Mouse (Mus musculus): Measurements from ENCODE around the gene Glrx5. TPM values are rescaled to one million over a fixed set of nuclear protein-coding genes. Genes with fewer than 3 reads are reported as not detected.

Glrx5 gene
- polyA plus RNA-seq, 1 experiment = 92.2 TPM

- TF ChIP-seq MYOD1 (IDR thresholded peaks at IDR 0.05; ENCODE audit: control insufficient read depth, insufficient read length, low read depth) (no peak), CTCF (IDR thresholded peaks at IDR 0.05; ENCODE audit: control insufficient read depth, insufficient read depth, insufficient read length) (no peak), CEBPB (IDR thresholded peaks at IDR 0.05; ENCODE audit: low read depth) (no peak), MAX (IDR thresholded peaks at IDR 0.05) (no peak), USF1 (IDR thresholded peaks at IDR 0.05; ENCODE audit: low read depth) (no peak), FOSL1 (IDR thresholded peaks at IDR 0.05; ENCODE audit: insufficient read depth, low read length, poor library complexity, severe bottlenecking) (no peak), MYOG (IDR thresholded peaks at IDR 0.05; ENCODE audit: control insufficient read depth, extremely low read depth, insufficient read length) (no peak)
- Histone ChIP-seq H3ac (ENCODE audit: control insufficient read depth, insufficient read length, low read depth) (no peak overlapping the region), H3K36me3 (ENCODE audit: control insufficient read depth, insufficient read depth) (no peaks in the 10 kb centered on the region), H3K4me3 (ENCODE audit: insufficient read depth, poor library complexity, severe bottlenecking) (no peak overlapping the region), H3K27me3 (ENCODE audit: control insufficient read depth, insufficient read depth, insufficient read length) (peaks cover 3% of the 10 kb centered on the region), H3K79me3 (ENCODE audit: low read depth) (no peaks in the 10 kb centered on the region), H3K79me2 (ENCODE audit: control insufficient read depth, insufficient read depth) (no peaks in the 10 kb centered on the region)
These were observed 21.6 kb downstream of the Glrx5 start for GRCm38 (mm10) chr12:105054041-105054440.

GRCm38 (mm10) chr12:105055308-105055707 lies 22.8 kb downstream of the Glrx5 start:
- H3K79me3 ChIP-seq (ENCODE audit: low read depth) = no peaks in the 10 kb centered on the region
- no peaks in the 10 kb centered on the region for H3K36me3 ChIP-seq (ENCODE audit: control insufficient read depth, insufficient read depth)

GRCm38 (mm10) chr12:105060006-105060405 lies 27.5 kb downstream of the Glrx5 start:
- peaks cover 18% of the 10 kb centered on the region for H3K27me3 ChIP-seq (ENCODE audit: control insufficient read depth, insufficient read depth, insufficient read length)
- no peak overlapping the region for H3K4me3 ChIP-seq (ENCODE audit: insufficient read depth, poor library complexity, severe bottlenecking)
- TF ChIP-seq CEBPB (IDR thresholded peaks at IDR 0.05; ENCODE audit: low read depth) (no peak), USF1 (IDR thresholded peaks at IDR 0.05; ENCODE audit: low read depth) (no peak), FOSL1 (IDR thresholded peaks at IDR 0.05; ENCODE audit: insufficient read depth, low read length, poor library complexity, severe bottlenecking) (no peak), MAX (IDR thresholded peaks at IDR 0.05) (no peak), MYOD1 (IDR thresholded peaks at IDR 0.05; ENCODE audit: control insufficient read depth, insufficient read length, low read depth) (no peak)
- H3K36me3 ChIP-seq (ENCODE audit: control insufficient read depth, insufficient read depth) = no peaks in the 10 kb centered on the region
- no peaks in the 10 kb centered on the region for H3K79me3 ChIP-seq (ENCODE audit: low read depth)
- H3K79me2 ChIP-seq (ENCODE audit: control insufficient read depth, insufficient read depth) = no peaks in the 10 kb centered on the region
- no peak overlapping the region for H3ac ChIP-seq (ENCODE audit: control insufficient read depth, insufficient read length, low read depth)

More at GRCm38 (mm10) chr12:105055308-105055707, 22.8 kb downstream of the Glrx5 start:
- Histone ChIP-seq H3K79me2 (ENCODE audit: control insufficient read depth, insufficient read depth) (no peaks in the 10 kb centered on the region), H3ac (ENCODE audit: control insufficient read depth, insufficient read length, low read depth) (no peak overlapping the region), H3K4me3 (ENCODE audit: insufficient read depth, poor library complexity, severe bottlenecking) (no peak overlapping the region), H3K27me3 (ENCODE audit: control insufficient read depth, insufficient read depth, insufficient read length) (peaks cover 3% of the 10 kb centered on the region)
- TF ChIP-seq MYOG (IDR thresholded peaks at IDR 0.05; ENCODE audit: control insufficient read depth, extremely low read depth, insufficient read length) = no peak
- TF ChIP-seq USF1 (IDR thresholded peaks at IDR 0.05; ENCODE audit: low read depth) = no peak
- no peak for TF ChIP-seq CEBPB (IDR thresholded peaks at IDR 0.05; ENCODE audit: low read depth)
- no peak for TF ChIP-seq MYOD1 (IDR thresholded peaks at IDR 0.05; ENCODE audit: control insufficient read depth, insufficient read length, low read depth)
- no peak for TF ChIP-seq MAX (IDR thresholded peaks at IDR 0.05)
- no peak for TF ChIP-seq FOSL1 (IDR thresholded peaks at IDR 0.05; ENCODE audit: insufficient read depth, low read length, poor library complexity, severe bottlenecking)
- TF ChIP-seq CTCF (IDR thresholded peaks at IDR 0.05; ENCODE audit: control insufficient read depth, insufficient read depth, insufficient read length) = no peak

GRCm38 (mm10) chr12:105063201-105064134 lies 31.0 kb downstream of the Glrx5 start:
- H3K36me3 ChIP-seq (ENCODE audit: control insufficient read depth, insufficient read depth) = no peaks in the 10 kb centered on the region
- no peaks in the 10 kb centered on the region for H3K79me2 ChIP-seq (ENCODE audit: control insufficient read depth, insufficient read depth)
- H3K27me3 ChIP-seq (ENCODE audit: control insufficient read depth, insufficient read depth, insufficient read length) = peaks cover 28% of the 10 kb centered on the region
- no peaks in the 10 kb centered on the region for H3K79me3 ChIP-seq (ENCODE audit: low read depth)
- no peak for TF ChIP-seq MAX (IDR thresholded peaks at IDR 0.05)
- peak; percentile 64 for TF ChIP-seq CEBPB (IDR thresholded peaks at IDR 0.05; ENCODE audit: low read depth)
- H3ac ChIP-seq (ENCODE audit: control insufficient read depth, insufficient read length, low read depth) = no peak overlapping the region
- H3K4me3 ChIP-seq (ENCODE audit: insufficient read depth, poor library complexity, severe bottlenecking) = no peak overlapping the region

DNA sequence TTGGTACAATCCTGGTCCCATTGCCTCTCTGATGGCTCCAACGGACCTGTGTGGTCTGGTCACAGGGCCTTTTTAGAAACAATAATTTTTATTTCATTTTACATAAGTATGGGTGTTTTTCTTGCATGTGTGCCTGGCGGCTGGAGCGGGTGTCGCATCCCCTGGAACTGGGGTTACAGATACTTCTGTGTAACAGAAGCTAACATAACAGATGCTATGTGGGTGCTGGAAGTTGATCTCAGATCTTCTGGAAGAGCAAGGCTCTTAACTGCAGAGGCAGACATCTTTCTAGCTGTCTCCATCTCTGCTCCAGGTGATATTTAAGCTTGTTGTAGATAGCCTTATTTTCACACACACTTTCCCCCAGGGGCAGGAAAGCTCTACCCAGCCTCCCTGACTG lies 31.7 kb downstream of the Glrx5 start:
- H3ac ChIP-seq (ENCODE audit: control insufficient read depth, insufficient read length, low read depth) = no peak overlapping the region
- H3K4me3 ChIP-seq (ENCODE audit: insufficient read depth, poor library complexity, severe bottlenecking) = no peak overlapping the region
- H3K27me3 ChIP-seq (ENCODE audit: control insufficient read depth, insufficient read depth, insufficient read length) = peaks cover 28% of the 10 kb centered on the region
- no peak for TF ChIP-seq MYOD1 (IDR thresholded peaks at IDR 0.05; ENCODE audit: control insufficient read depth, insufficient read length, low read depth)
- no peak for TF ChIP-seq FOSL1 (IDR thresholded peaks at IDR 0.05; ENCODE audit: insufficient read depth, low read length, poor library complexity, severe bottlenecking)
- no peak for TF ChIP-seq MAX (IDR thresholded peaks at IDR 0.05)
- TF ChIP-seq CTCF (IDR thresholded peaks at IDR 0.05; ENCODE audit: control insufficient read depth, insufficient read depth, insufficient read length) = no peak
- no peak for TF ChIP-seq MYOG (IDR thresholded peaks at IDR 0.05; ENCODE audit: control insufficient read depth, extremely low read depth, insufficient read length)
- TF ChIP-seq USF1 (IDR thresholded peaks at IDR 0.05; ENCODE audit: low read depth) = no peak
- no peak for TF ChIP-seq CEBPB (IDR thresholded peaks at IDR 0.05; ENCODE audit: low read depth)
- no peaks in the 10 kb centered on the region for H3K36me3 ChIP-seq (ENCODE audit: control insufficient read depth, insufficient read depth)
- no peaks in the 10 kb centered on the region for H3K79me2 ChIP-seq (ENCODE audit: control insufficient read depth, insufficient read depth)
- H3K79me3 ChIP-seq (ENCODE audit: low read depth) = no peaks in the 10 kb centered on the region

DNA sequence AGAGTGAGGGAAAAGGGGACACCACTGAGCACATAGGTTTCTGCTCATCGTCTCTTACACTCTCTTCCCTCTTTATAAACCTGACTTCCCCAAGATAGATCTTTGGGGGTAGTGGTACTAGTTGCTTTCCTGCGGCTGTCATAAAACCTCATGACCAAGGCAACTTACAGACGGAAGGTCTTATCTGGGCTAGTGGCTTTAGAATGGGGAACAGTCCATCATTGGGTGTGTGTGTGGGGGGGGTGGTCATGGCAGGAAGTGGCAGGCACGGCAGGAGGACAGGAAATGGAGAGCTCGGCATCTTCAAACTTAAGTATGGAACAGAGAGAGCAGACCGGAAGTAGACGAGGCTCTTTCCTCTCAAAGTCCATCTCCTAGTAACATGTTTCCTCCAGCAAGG lies 32.6 kb downstream of the Glrx5 start:
- peaks cover 28% of the 10 kb centered on the region for H3K27me3 ChIP-seq (ENCODE audit: control insufficient read depth, insufficient read depth, insufficient read length)
- no peak for TF ChIP-seq CEBPB (IDR thresholded peaks at IDR 0.05; ENCODE audit: low read depth)
- H3ac ChIP-seq (ENCODE audit: control insufficient read depth, insufficient read length, low read depth) = no peak overlapping the region
- H3K79me2 ChIP-seq (ENCODE audit: control insufficient read depth, insufficient read depth) = no peaks in the 10 kb centered on the region
- no peaks in the 10 kb centered on the region for H3K36me3 ChIP-seq (ENCODE audit: control insufficient read depth, insufficient read depth)
- H3K4me3 ChIP-seq (ENCODE audit: insufficient read depth, poor library complexity, severe bottlenecking) = no peak overlapping the region
- H3K79me3 ChIP-seq (ENCODE audit: low read depth) = no peaks in the 10 kb centered on the region
